Mouse (Mus musculus) forebrain, embryonic 13.5 days (tissue): ENCODE measurements around the gene Men1. TPM values are rescaled to one million over a fixed set of nuclear protein-coding genes. Genes with fewer than 3 reads are reported as not detected.

Experiments
- ATAC-seq: fragments of 200-750 bp; cut with Nextera tagmentation; 2 replicates; pipeline ENCODE4 v1.8.0; 2017
- H3K27ac ChIP-seq: fragments of 300-500 bp; sonication (generic); 2 replicates; pipeline ENCODE4 v1.5.1; 2015; ENCODE audit warnings: inconsistent platforms, mild to moderate bottlenecking, moderate library complexity
- H3K27me3 ChIP-seq: fragments of 300-500 bp; sonication (generic); 2 replicates; pipeline ENCODE4 v1.6.1; 2015; ENCODE audit warnings: mild to moderate bottlenecking, inconsistent platforms
- H3K36me3 ChIP-seq: fragments of 300-500 bp; sonication (generic); 2 replicates; pipeline ENCODE4 v1.6.1; 2015; ENCODE audit warnings: mild to moderate bottlenecking, inconsistent platforms; ENCODE audit not compliant: poor library complexity, severe bottlenecking
- H3K4me1 ChIP-seq: fragments of 300-500 bp; sonication (generic); 2 replicates; pipeline ENCODE4 v1.6.1; 2015; ENCODE audit warnings: inconsistent platforms
- H3K4me2 ChIP-seq: fragments of 300-500 bp; sonication (generic); 2 replicates; pipeline ENCODE4 v1.6.1; 2015; ENCODE audit warnings: inconsistent platforms, mild to moderate bottlenecking, moderate library complexity
- H3K4me3 ChIP-seq: fragments of 300-500 bp; sonication (generic); 2 replicates; pipeline ENCODE4 v1.5.1; 2015; ENCODE audit warnings: mild to moderate bottlenecking, inconsistent platforms
- H3K9ac ChIP-seq: fragments of 300-500 bp; sonication (generic); 2 replicates; pipeline ENCODE4 v1.6.1; 2015; ENCODE audit warnings: mild to moderate bottlenecking, inconsistent platforms
- H3K9me3 ChIP-seq: fragments of 300-500 bp; sonication (generic); replicated peaks from 2 replicates; pipeline ENCODE4 v1.6.1; 2016; ENCODE audit warnings: inconsistent platforms
- WGBS: fragments of 180-500 bp; shearing (Covaris S2); methylation state at CpG from one replicate; pipeline ENCODE4 v1.1.7; 2015; 5-methylcytosine and 5-hydroxymethylcytosine counted together
- polyA plus RNA-seq: library from polyadenylated mRNA; unstranded; fragments of >200 nt; fragmentation: Nextera tagmentation; extraction: Ambion mirVana; gene quantifications from 2 replicates; pipeline ENCODE4 v1.2.1, GENCODE M21; 2015

Men1 gene
- polyA plus RNA-seq, 1 experiment from 2014 or later, result 83.8 TPM

GRCm38 (mm10) chr19:6296551-6297210, 38.1 kb upstream of the Men1 start:
- Histone ChIP-seq H3K36me3 (peaks cover 91% of the 10 kb centered on the region), H3K9me3 (no peaks in the 10 kb centered on the region)

GRCm38 (mm10) chr19:6297641-6298040, 37.1 kb upstream of the Men1 start:
- H3K9me3 ChIP-seq, result no peaks in the 10 kb centered on the region
- no peak overlapping the region for H3K9ac ChIP-seq
- no peak overlapping the region for H3K27ac ChIP-seq
- H3K4me3 ChIP-seq, result no peak overlapping the region
- 93% methylated on average over 9 of the region's 9 CpGs for WGBS
- ATAC-seq, result no peak
- no peaks in the 10 kb centered on the region for H3K4me1 ChIP-seq
- H3K4me2 ChIP-seq, result no peak overlapping the region
- H3K36me3 ChIP-seq, result peaks cover 83% of the 10 kb centered on the region
- H3K27me3 ChIP-seq, result no peaks in the 10 kb centered on the region

More at GRCm38 (mm10) chr19:6296551-6297210, 38.1 kb upstream of the Men1 start:
- ATAC-seq, result no peak
- no peaks in the 10 kb centered on the region for H3K27me3 ChIP-seq
- H3K4me2 ChIP-seq, result no peak overlapping the region
- H3K27ac ChIP-seq, result no peak overlapping the region
- H3K4me1 ChIP-seq, result no peaks in the 10 kb centered on the region
- H3K9ac ChIP-seq, result no peak overlapping the region
- H3K4me3 ChIP-seq, result no peak overlapping the region
- 93% methylated on average over 5 of the region's 5 CpGs for WGBS

- no peaks in the 10 kb centered on the region for H3K4me1 ChIP-seq
- H3K27me3 ChIP-seq, result no peaks in the 10 kb centered on the region
- 86% methylated on average over 4 of the region's 4 CpGs for WGBS
- ATAC-seq, result no peak
- H3K36me3 ChIP-seq, result peaks cover 71% of the 10 kb centered on the region
- H3K4me2 ChIP-seq, result no peak overlapping the region
- H3K9me3 ChIP-seq, result no peaks in the 10 kb centered on the region
- H3K9ac ChIP-seq, result no peak overlapping the region
- H3K4me3 ChIP-seq, result no peak overlapping the region
- H3K27ac ChIP-seq, result no peak overlapping the region
Measured at GRCm38 (mm10) chr19:6299003-6299402, 35.8 kb upstream of the Men1 start.

GRCm38 (mm10) chr19:6299450-6300267, 35.1 kb upstream of the Men1 start:
- no peak overlapping the region for H3K9ac ChIP-seq
- H3K36me3 ChIP-seq, result peaks cover 64% of the 10 kb centered on the region
- 87% methylated on average over 7 of the region's 7 CpGs for WGBS
- H3K27ac ChIP-seq, result no peak overlapping the region
- no peak for ATAC-seq
- H3K4me3 ChIP-seq, result no peak overlapping the region
- H3K27me3 ChIP-seq, result no peaks in the 10 kb centered on the region
- no peaks in the 10 kb centered on the region for H3K9me3 ChIP-seq
- H3K4me1 ChIP-seq, result no peaks in the 10 kb centered on the region
- no peak overlapping the region for H3K4me2 ChIP-seq

- Histone ChIP-seq H3K9ac (no peak overlapping the region), H3K9me3 (no peaks in the 10 kb centered on the region), H3K36me3 (peaks cover 56% of the 10 kb centered on the region), H3K27ac (no peak overlapping the region), H3K27me3 (no peaks in the 10 kb centered on the region), H3K4me2 (no peak overlapping the region), H3K4me1 (no peaks in the 10 kb centered on the region), H3K4me3 (no peak overlapping the region)
- ATAC-seq, result no peak
- WGBS, result 87% methylated on average over 7 of the region's 7 CpGs
Measured at GRCm38 (mm10) chr19:6300402-6300841, 34.4 kb upstream of the Men1 start.

GRCm38 (mm10) chr19:6302114-6302513, 32.7 kb upstream of the Men1 start:
- WGBS, result 94% methylated on average over 5 of the region's 5 CpGs
- peaks cover 39% of the 10 kb centered on the region for H3K36me3 ChIP-seq
- no peak for ATAC-seq
- no peak overlapping the region for H3K4me3 ChIP-seq
- H3K27me3 ChIP-seq, result no peaks in the 10 kb centered on the region
- H3K4me1 ChIP-seq, result peaks cover 10% of the 10 kb centered on the region
- no peaks in the 10 kb centered on the region for H3K9me3 ChIP-seq
- no peak overlapping the region for H3K9ac ChIP-seq
- no peak overlapping the region for H3K4me2 ChIP-seq
- no peak overlapping the region for H3K27ac ChIP-seq

GRCm38 (mm10) chr19:6302522-6302921, 32.3 kb upstream of the Men1 start:
- 42% methylated on average over 4 of the region's 4 CpGs for WGBS
- Histone ChIP-seq H3K4me2 (no peak overlapping the region), H3K9ac (no peak overlapping the region), H3K27me3 (no peaks in the 10 kb centered on the region), H3K9me3 (no peaks in the 10 kb centered on the region), H3K27ac (no peak overlapping the region), H3K4me3 (no peak overlapping the region), H3K36me3 (peaks cover 35% of the 10 kb centered on the region), H3K4me1 (peaks cover 11% of the 10 kb centered on the region)
- ATAC-seq, result peak; percentile 29; the same call in 1 of the 2 replicates

- Histone ChIP-seq H3K4me2 (no peak overlapping the region), H3K27ac (no peak overlapping the region), H3K27me3 (no peaks in the 10 kb centered on the region), H3K4me3 (no peak overlapping the region), H3K9me3 (no peaks in the 10 kb centered on the region), H3K36me3 (peaks cover 22% of the 10 kb centered on the region), H3K9ac (no peak overlapping the region), H3K4me1 (peaks cover 11% of the 10 kb centered on the region)
- no peak for ATAC-seq
- 87% methylated on average over 6 of the region's 6 CpGs for WGBS
Measured at GRCm38 (mm10) chr19:6303831-6304230, 30.9 kb upstream of the Men1 start.

- Histone ChIP-seq H3K36me3 (peaks cover 11% of the 10 kb centered on the region), H3K9me3 (no peaks in the 10 kb centered on the region), H3K4me3 (no peak overlapping the region), H3K4me2 (no peak overlapping the region), H3K4me1 (peaks cover 11% of the 10 kb centered on the region), H3K27me3 (no peaks in the 10 kb centered on the region), H3K9ac (no peak overlapping the region), H3K27ac (no peak overlapping the region)
- WGBS, result 28% methylated on average over 5 of the region's 5 CpGs
- ATAC-seq, result peak; percentile 57; the same call in 1 of the 2 replicates
Measured at GRCm38 (mm10) chr19:6304787-6305516, 29.8 kb upstream of the Men1 start.

GRCm38 (mm10) chr19:6305517-6306115, 29.2 kb upstream of the Men1 start:
- Histone ChIP-seq H3K27me3 (no peaks in the 10 kb centered on the region), H3K9ac (peak overlapping the region; percentile 69; the same call in 1 of the 2 replicates), H3K4me2 (peak overlapping the region; percentile 71), H3K27ac (no peak overlapping the region), H3K4me3 (peak overlapping the region; percentile 56), H3K9me3 (no peaks in the 10 kb centered on the region), H3K36me3 (peaks cover 4% of the 10 kb centered on the region; the same call in 1 of the 2 replicates), H3K4me1 (peaks cover 11% of the 10 kb centered on the region)
- ATAC-seq, result no peak
- WGBS, result 62% methylated on average over 8 of the region's 8 CpGs

GRCm38 (mm10) chr19:6306137-6306551, 28.6 kb upstream of the Men1 start, which contains the start of gene Cdc42bpg:
TSS of gene Cdc42bpg (plus strand) at chr19:6306456.
- peaks cover 11% of the 10 kb centered on the region for H3K4me1 ChIP-seq
- under 1% methylated on average over 35 of the region's 38 CpGs for WGBS
- ATAC-seq, result peak; percentile 52
- H3K4me3 ChIP-seq, result peak within 1 kb of the TSS; percentile 56
- H3K36me3 ChIP-seq, result peaks cover 2% of the 10 kb centered on the region; the same call in 1 of the 2 replicates
- no peaks in the 10 kb centered on the region for H3K27me3 ChIP-seq
- H3K9me3 ChIP-seq, result no peaks in the 10 kb centered on the region
- H3K4me2 ChIP-seq, result peak within 1 kb of the TSS; percentile 71
- peak within 1 kb of the TSS; percentile 69 for H3K9ac ChIP-seq
- no peak within 1 kb of the TSS for H3K27ac ChIP-seq
